Mouse (Mus musculus) kidney, embryonic 16.5 days (tissue): ENCODE results near the gene Tph1. TPM values are rescaled to one million over a fixed set of nuclear protein-coding genes. Genes with fewer than 3 reads are reported as not detected.
A peak's percentile ranks its signal among the peaks of the same experiment; 100 is the strongest.
"Not testable (repeated sequence)": the region's sequence is repeated elsewhere in the genome, so short reads cannot be mapped to it uniquely, and the experiment has no call there.

ENCODE experiments used
- ATAC-seq: fragments of 200-750 bp; cut with Nextera tagmentation; 2 replicates; pipeline ENCODE4 v1.8.0; 2017; ENCODE audit warnings: moderate TSS enrichment; ENCODE audit not compliant: low FRiP score, low TSS enrichment
- H3K27ac ChIP-seq: fragments of 300-500 bp; sonication (generic); 2 replicates; pipeline ENCODE4 v1.5.1; 2014; ENCODE audit warnings: low read length
- H3K27me3 ChIP-seq: fragments of 300-500 bp; sonication (generic); 2 replicates; pipeline ENCODE4 v1.6.1; 2014; ENCODE audit warnings: low read length, control low read depth, mixed read lengths; ENCODE audit not compliant: insufficient read depth
- H3K36me3 ChIP-seq: fragments of 300-500 bp; sonication (generic); 2 replicates; pipeline ENCODE4 v1.6.1; 2014; ENCODE audit warnings: low read length, control low read depth, mixed read lengths; ENCODE audit not compliant: insufficient read depth
- H3K4me1 ChIP-seq: fragments of 300-500 bp; sonication (generic); 2 replicates; pipeline ENCODE4 v1.6.1; 2014; ENCODE audit warnings: low read length, control low read depth, mixed read lengths; ENCODE audit not compliant: insufficient read depth
- H3K4me2 ChIP-seq: fragments of 300-500 bp; sonication (generic); replicated peaks from 2 replicates; pipeline ENCODE4 v1.6.1; 2014; ENCODE audit warnings: low read depth, low read length
- H3K4me3 ChIP-seq: fragments of 300-500 bp; sonication (generic); 2 replicates; pipeline ENCODE4 v1.5.1; 2014; ENCODE audit warnings: mild to moderate bottlenecking, low read length
- H3K9ac ChIP-seq: fragments of 300-500 bp; sonication (generic); replicated peaks from 2 replicates; pipeline ENCODE4 v1.6.1; 2014; ENCODE audit warnings: low read length
- H3K9me3 ChIP-seq: fragments of 300-500 bp; sonication (generic); 2 replicates; pipeline ENCODE4 v1.6.1; 2016; ENCODE audit warnings: low read length, control low read depth
- WGBS: fragments of 180-500 bp; shearing (Covaris S2); extraction: QIAGEN DNeasy Blood & Tissue Kit; methylation state at CpG from one replicate; pipeline ENCODE4 v1.1.7; 2014; 5-methylcytosine and 5-hydroxymethylcytosine counted together
- polyA plus RNA-seq: library from polyadenylated mRNA; unstranded; fragments of >200 nt; fragmentation: Nextera tagmentation; extraction: Ambion mirVana; gene quantifications from 2 replicates; pipeline ENCODE4 v1.2.1, GENCODE M21; 2015

The Tph1 gene
- polyA plus RNA-seq, 1 experiment from 2014 or later: 2.2 TPM

DNA sequence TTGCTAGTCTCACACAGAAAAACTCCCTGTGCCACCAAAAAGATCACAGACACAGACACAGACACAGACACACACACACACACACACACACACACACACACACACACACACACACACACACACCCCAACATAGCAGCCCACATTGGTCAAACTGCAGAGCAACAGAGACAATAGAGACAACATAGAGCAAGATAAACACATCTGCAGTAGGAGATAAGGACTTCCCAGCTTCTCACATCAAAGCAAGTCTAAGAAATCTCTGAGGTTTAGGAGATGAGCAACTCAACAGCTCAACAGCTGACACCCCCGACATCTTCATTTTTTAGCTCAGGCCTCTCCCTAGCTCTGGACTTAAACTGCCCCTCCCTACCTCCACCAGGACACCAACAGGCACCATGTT lies 24.4 kb upstream of the Tph1 start:
- Histone ChIP-seq H3K27me3 (no peaks in the 10 kb centered on the region), H3K9ac (no peak overlapping the region), H3K4me3 (no peak overlapping the region), H3K27ac (no peak overlapping the region), H3K4me2 (no peak overlapping the region), H3K36me3 (peaks cover 57% of the 10 kb centered on the region), H3K4me1 (no peaks in the 10 kb centered on the region), H3K9me3 (no peaks in the 10 kb centered on the region)
- no peak for ATAC-seq
- 96% methylated on average over 1 of the region's 1 CpGs for WGBS

DNA sequence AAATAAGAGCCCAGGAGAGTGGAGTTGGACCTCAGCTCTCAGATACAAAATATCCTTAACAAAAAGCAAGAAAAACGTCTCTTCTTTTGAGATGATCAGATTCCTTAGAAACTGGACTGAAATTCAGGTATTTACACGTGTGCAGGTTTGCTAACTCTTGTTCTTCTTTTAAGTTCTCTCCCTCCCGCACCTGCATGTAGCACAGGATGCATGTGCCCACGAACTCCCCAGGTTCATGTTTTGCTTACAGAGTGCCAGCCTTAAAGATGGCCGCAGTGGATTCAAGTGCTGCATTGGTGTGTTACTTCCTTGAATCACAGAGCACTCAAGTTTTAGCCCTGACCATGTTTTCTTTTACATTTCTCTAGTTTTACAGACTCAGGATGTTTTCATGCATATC lies 14.5 kb upstream of the Tph1 start:
- H3K9me3 ChIP-seq: no peaks in the 10 kb centered on the region
- WGBS: 88% methylated on average over 5 of the region's 5 CpGs
- no peak overlapping the region for H3K9ac ChIP-seq

DNA sequence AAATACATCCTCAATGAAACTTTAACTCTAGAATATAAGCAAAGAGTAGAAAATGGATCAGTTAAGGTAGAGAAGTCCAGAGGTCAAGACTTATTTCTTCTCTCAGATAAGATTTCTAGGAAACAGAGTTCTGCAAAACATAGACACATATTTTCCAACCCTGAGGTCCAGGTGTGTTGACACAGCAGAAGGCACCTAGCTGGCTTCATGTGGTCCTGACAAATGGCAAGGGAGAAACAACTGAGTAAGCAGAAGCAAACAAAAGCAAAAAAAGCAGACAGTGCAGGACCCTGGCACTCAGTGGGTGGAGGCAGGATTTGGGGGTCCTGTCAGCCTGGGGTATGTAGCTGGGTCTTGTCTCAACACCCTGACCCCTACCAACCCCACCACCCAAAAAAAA lies 8.4 kb upstream of the Tph1 start:
- no peaks in the 10 kb centered on the region for H3K36me3 ChIP-seq
- H3K9ac ChIP-seq: no peak overlapping the region
- no peak overlapping the region for H3K4me3 ChIP-seq
- no peaks in the 10 kb centered on the region for H3K4me1 ChIP-seq
- no peak overlapping the region for H3K27ac ChIP-seq
- no peaks in the 10 kb centered on the region for H3K9me3 ChIP-seq
- no peaks in the 10 kb centered on the region for H3K27me3 ChIP-seq
- ATAC-seq: no peak
- H3K4me2 ChIP-seq: no peak overlapping the region

More for the DNA sequence above, 14.5 kb upstream of the Tph1 start:
- ATAC-seq: no peak
- H3K4me1 ChIP-seq: no peaks in the 10 kb centered on the region
- H3K27me3 ChIP-seq: no peaks in the 10 kb centered on the region
- peaks cover 39% of the 10 kb centered on the region for H3K36me3 ChIP-seq
- H3K27ac ChIP-seq: no peak overlapping the region
- no peak overlapping the region for H3K4me2 ChIP-seq
- H3K4me3 ChIP-seq: no peak overlapping the region

DNA sequence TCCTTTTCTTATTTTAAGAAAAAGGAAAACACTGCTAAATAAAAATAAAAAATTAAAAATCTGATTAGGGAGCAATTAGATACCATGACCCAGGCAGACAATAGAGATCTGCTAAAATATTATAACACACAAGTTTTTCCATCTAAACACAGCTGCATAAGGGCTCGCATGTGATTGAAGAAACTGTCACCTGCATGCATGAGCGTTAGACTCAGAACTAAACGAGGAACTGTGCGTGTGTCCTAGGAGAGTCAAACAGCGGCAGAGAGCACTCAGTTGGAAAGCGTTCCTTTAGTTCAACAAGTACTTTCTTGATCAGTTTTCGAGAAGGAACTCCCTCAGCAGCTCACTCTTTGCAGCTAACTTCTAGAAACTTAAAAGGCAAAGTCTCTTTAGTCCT lies 6.7 kb upstream of the Tph1 start:
- H3K27ac ChIP-seq, H3K36me3 ChIP-seq, H3K27me3 ChIP-seq, H3K9me3 ChIP-seq, H3K4me1 ChIP-seq, ATAC-seq, H3K9ac ChIP-seq, H3K4me3 ChIP-seq, H3K4me2 ChIP-seq: not testable (repeated sequence)
- WGBS: 77% methylated on average over 7 of the region's 7 CpGs

DNA sequence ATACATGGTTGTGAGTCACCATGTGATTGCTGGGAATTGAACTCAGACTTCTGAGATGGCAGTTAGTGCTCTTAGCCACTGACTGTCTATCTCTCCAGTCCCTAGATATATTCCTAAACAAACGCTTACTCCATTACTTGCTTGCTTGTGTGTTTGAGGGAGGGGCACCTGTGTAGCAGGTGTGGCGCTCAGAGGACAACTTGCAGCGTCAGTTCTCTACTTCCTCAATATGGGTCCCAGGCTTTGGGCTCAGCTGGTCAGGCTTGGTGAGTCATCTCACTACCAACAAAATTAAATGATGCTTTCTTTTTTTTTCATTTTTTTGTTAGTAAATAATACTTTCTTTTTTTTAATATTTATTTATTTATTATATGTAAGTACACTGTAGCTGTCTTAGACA lies 6.1 kb upstream of the Tph1 start:
- ATAC-seq: no peak
- no peak overlapping the region for H3K4me2 ChIP-seq
- H3K4me1 ChIP-seq: no peaks in the 10 kb centered on the region
- H3K4me3 ChIP-seq: no peak overlapping the region
- no peak overlapping the region for H3K9ac ChIP-seq
- no peaks in the 10 kb centered on the region for H3K27me3 ChIP-seq
- no peak overlapping the region for H3K27ac ChIP-seq
- H3K9me3 ChIP-seq: no peaks in the 10 kb centered on the region
- no peaks in the 10 kb centered on the region for H3K36me3 ChIP-seq
- 83% methylated on average over 3 of the region's 3 CpGs for WGBS

DNA sequence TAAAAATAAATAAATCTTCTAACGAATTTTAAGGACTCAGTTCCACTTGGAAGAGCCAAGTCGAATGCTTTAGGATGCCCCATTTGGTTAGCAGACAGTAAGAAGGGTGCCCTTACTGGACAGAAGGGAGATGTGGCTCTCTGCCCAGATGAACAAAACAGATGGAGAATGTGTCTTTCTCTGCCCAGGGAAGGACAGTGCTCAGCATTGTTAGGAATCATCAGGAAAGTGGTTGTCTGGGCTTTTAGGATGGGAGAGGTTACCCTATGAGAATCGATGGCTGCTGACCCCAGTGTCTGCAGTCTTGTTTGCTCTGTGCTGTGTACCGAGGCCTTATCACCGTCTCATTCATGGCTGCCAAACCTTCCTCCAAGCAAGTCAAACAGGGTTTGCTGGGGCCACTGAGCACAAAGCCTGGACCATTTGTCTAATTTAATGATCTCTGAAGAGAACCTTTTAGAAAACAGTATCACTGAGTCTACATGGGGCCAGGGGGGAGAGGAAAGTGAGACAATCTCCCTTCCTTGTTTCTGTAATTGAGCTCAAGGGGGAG lies 4.5 kb upstream of the Tph1 start:
- 32% methylated on average over 5 of the region's 5 CpGs for WGBS
- Histone ChIP-seq H3K9me3 (no peaks in the 10 kb centered on the region), H3K36me3 (no peaks in the 10 kb centered on the region), H3K4me3 (no peak overlapping the region), H3K27me3 (no peaks in the 10 kb centered on the region), H3K4me2 (no peak overlapping the region), H3K27ac (no peak overlapping the region), H3K9ac (no peak overlapping the region), H3K4me1 (peaks cover 5% of the 10 kb centered on the region)
- no peak for ATAC-seq

DNA sequence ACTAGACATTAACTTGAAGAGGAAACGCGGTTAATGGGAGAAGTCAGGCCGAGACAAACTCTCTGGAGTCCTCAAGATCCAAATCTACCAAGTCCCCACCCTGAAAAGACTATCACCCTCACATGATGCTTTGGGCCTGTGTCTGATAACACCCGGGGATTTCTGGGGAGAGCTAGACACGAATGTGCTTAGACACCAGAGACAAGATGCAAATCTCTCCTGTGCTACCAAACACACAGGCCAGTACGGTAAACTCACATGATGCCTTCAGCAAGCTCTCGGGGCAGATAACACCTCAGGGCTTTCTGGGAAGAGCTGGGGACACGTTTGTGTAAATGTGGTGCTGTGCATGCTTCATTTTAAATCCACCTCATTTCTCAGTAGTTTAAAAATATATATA lies 3.5 kb upstream of the Tph1 start:
- H3K4me2 ChIP-seq: no peak overlapping the region
- H3K36me3 ChIP-seq: no peaks in the 10 kb centered on the region
- no peaks in the 10 kb centered on the region for H3K9me3 ChIP-seq
- no peak overlapping the region for H3K9ac ChIP-seq
- ATAC-seq: no peak
- H3K4me1 ChIP-seq: peaks cover 5% of the 10 kb centered on the region
- no peaks in the 10 kb centered on the region for H3K27me3 ChIP-seq
- no peak overlapping the region for H3K27ac ChIP-seq
- no peak overlapping the region for H3K4me3 ChIP-seq
- WGBS: 85% methylated on average over 8 of the region's 8 CpGs

DNA sequence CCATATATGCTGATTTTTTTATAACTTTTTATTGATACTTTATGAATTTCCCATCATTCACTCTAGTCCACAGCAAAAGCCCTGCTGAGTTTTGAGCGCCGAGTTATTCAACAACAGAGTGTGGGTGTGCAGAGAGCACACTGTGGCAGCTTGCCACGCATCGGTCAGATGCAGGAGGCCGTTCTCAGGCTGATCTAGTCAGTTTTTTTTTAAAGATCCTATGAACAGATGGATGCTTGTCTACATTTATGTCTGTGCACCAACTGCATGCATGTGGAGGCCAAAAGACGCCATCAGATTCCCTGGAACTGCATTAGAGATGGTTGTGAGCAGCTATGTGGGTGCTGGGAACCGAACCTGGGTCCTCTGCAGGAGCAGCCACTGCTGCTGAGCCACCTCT lies 2.7 kb upstream of the Tph1 start:
- no peak overlapping the region for H3K27ac ChIP-seq
- no peak overlapping the region for H3K4me2 ChIP-seq
- peaks cover 5% of the 10 kb centered on the region for H3K4me1 ChIP-seq
- H3K36me3 ChIP-seq: no peaks in the 10 kb centered on the region
- H3K9me3 ChIP-seq: no peaks in the 10 kb centered on the region
- ATAC-seq: no peak
- 89% methylated on average over 7 of the region's 7 CpGs for WGBS
- H3K27me3 ChIP-seq: no peaks in the 10 kb centered on the region
- no peak overlapping the region for H3K9ac ChIP-seq
- H3K4me3 ChIP-seq: no peak overlapping the region

DNA sequence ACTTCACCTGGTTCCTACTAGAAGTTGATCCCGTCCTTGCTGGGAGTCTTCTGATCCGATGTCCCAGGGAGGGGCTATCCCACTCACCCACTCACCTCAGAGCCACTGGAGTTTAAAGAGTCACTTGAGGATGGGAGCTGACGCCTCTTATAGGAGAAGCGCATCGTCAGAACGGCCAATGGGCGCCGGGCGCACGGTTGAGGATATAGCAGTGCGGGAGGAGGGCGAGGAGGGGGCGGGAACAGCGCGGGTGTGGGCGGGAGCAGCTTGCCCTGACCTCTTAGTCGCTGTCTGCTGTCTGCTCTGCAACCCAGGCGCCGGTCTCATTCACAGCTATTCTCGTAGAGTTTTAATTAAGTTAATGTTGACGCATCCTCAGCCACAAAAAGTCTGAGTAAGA lies 5.1 kb downstream of the Tph1 start:
- Histone ChIP-seq H3K36me3 (no peaks in the 10 kb centered on the region), H3K9me3 (no peaks in the 10 kb centered on the region), H3K9ac (no peak overlapping the region), H3K4me1 (peaks cover 9% of the 10 kb centered on the region), H3K27me3 (peaks cover 16% of the 10 kb centered on the region; the same call in 1 of the 2 replicates), H3K4me3 (peak overlapping the region; percentile 14), H3K4me2 (peak overlapping the region; percentile 42), H3K27ac (no peak overlapping the region)
- ATAC-seq: peak; percentile 31; the same call in 1 of the 2 replicates
- WGBS: 2% methylated on average over 21 of the region's 21 CpGs

DNA sequence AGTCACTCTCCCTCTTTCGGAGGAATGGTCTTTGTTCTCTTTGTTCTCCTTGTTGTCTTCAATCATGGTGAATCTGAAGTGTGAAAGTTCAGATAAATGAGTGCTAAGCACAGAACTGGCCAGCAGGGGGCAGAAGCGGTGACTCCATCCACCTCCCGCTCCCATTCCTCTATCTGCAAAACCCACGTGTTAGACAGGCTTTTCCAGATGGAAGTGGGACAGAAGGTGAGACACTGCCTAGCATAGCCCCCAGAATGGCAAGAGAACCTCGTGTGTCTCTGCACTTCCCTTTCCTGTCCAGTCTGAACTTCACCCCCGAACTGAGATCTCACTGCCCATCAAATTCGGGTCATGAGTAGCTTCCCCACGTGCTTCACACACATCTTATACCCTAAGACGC lies 7.1 kb downstream of the Tph1 start:
- Histone ChIP-seq H3K27me3 (peaks cover 16% of the 10 kb centered on the region; the same call in 1 of the 2 replicates), H3K4me3 (no peak overlapping the region), H3K27ac (no peak overlapping the region), H3K9ac (no peak overlapping the region), H3K36me3 (no peaks in the 10 kb centered on the region), H3K4me2 (no peak overlapping the region), H3K9me3 (no peaks in the 10 kb centered on the region), H3K4me1 (0 out of 2 replicates have a peak, but pooled peaks cover 10% of the 10 kb centered on the region)
- ATAC-seq: no peak
- WGBS: 23% methylated on average over 9 of the region's 9 CpGs
